Mouse (Mus musculus): ENCODE data around the gene Rassf6. TPM values are rescaled to one million over a fixed set of nuclear protein-coding genes. Genes with fewer than 3 reads are reported as not detected.

The Rassf6 gene
- polyA plus RNA-seq, 1 experiment from 2014 or later, result 37.9 TPM

DNA sequence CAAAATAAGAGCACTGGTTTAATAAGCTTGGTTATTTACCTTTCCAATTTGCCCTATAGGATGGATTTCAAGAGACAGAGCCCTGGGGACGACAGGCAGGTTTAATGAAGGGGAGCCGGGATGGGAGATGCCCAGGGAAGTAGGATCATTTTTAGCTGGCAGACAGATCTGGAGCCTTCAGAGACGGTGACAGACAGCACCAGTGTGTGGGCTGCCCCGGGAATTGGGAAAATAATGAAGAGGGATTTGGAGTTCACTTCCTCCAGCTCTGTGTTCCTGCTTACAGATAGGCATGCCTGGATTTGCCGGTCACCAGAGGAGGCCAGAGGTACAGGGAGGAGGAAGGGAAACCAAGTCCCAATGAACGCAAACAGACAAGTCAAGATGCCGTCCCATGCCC is 5.6 kb downstream of the Rassf6 start:
- no peak for ATAC-seq
- Histone ChIP-seq H3K27ac (ENCODE audit: low read length) (no peak overlapping the region), H3K36me3 (ENCODE audit: control insufficient read depth, insufficient read depth, low read length) (0 out of 2 replicates have a peak, but pooled peaks cover 4% of the 10 kb centered on the region), H3K4me3 (ENCODE audit: low read length) (no peak overlapping the region), H3K9me3 (ENCODE audit: control insufficient read depth, low read length) (no peaks in the 10 kb centered on the region), H3K4me1 (ENCODE audit: control insufficient read depth, insufficient read depth, low read length) (no peaks in the 10 kb centered on the region), H3K27me3 (replicated peaks; ENCODE audit: control insufficient read depth, insufficient read depth, low read length) (no peaks in the 10 kb centered on the region), H3K9ac (ENCODE audit: low read depth, low read length) (no peak overlapping the region), H3K4me2 (ENCODE audit: low read depth, low read length) (no peak overlapping the region)
- WGBS, result 85% methylated on average over 7 of the region's 7 CpGs

- H3K4me3 ChIP-seq (ENCODE audit: low read length), result no peak overlapping the region
- no peak overlapping the region for H3K27ac ChIP-seq (ENCODE audit: low read length)
- H3K9ac ChIP-seq (ENCODE audit: low read depth, low read length), result no peak overlapping the region
- H3K4me2 ChIP-seq (ENCODE audit: low read depth, low read length), result no peak overlapping the region
- no peaks in the 10 kb centered on the region for H3K9me3 ChIP-seq (ENCODE audit: control insufficient read depth, low read length)
- no peak for ATAC-seq
- H3K4me1 ChIP-seq (ENCODE audit: control insufficient read depth, insufficient read depth, low read length), result no peaks in the 10 kb centered on the region
- 63% methylated on average over 1 of the region's 1 CpGs for WGBS
- H3K36me3 ChIP-seq (ENCODE audit: control insufficient read depth, insufficient read depth, low read length), result no peaks in the 10 kb centered on the region
- H3K27me3 ChIP-seq (replicated peaks; ENCODE audit: control insufficient read depth, insufficient read depth, low read length), result no peaks in the 10 kb centered on the region
Observed at GRCm38 (mm10) chr5:90628530-90628929, 11.9 kb downstream of the Rassf6 start.

DNA sequence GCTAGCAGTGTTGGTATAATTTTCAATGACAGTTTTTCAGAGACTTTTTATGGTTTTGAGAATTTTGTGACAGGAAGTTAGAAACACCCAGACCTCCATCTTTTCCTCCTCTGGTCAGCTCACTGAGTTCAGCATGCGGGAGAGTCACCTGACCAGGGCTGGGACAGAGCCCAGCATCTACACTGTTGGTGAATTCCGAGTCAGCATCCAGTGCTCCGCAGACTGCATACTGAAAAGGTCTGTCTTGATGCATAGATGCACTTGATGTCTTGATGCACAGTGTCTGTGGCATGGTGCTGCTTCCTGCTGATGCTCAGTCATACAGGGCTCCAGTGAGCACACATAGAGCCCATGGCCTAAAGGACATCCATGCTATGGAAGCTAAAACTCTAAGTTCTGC is 12.4 kb downstream of the Rassf6 start:
- H3K9me3 ChIP-seq (ENCODE audit: control insufficient read depth, low read length), result no peaks in the 10 kb centered on the region
- no peak overlapping the region for H3K9ac ChIP-seq (ENCODE audit: low read depth, low read length)
- WGBS, result 87% methylated on average over 3 of the region's 3 CpGs
- no peak for ATAC-seq
- H3K4me3 ChIP-seq (ENCODE audit: low read length), result no peak overlapping the region
- no peak overlapping the region for H3K4me2 ChIP-seq (ENCODE audit: low read depth, low read length)
- H3K27me3 ChIP-seq (replicated peaks; ENCODE audit: control insufficient read depth, insufficient read depth, low read length), result no peaks in the 10 kb centered on the region
- no peaks in the 10 kb centered on the region for H3K36me3 ChIP-seq (ENCODE audit: control insufficient read depth, insufficient read depth, low read length)
- H3K27ac ChIP-seq (ENCODE audit: low read length), result no peak overlapping the region
- H3K4me1 ChIP-seq (ENCODE audit: control insufficient read depth, insufficient read depth, low read length), result no peaks in the 10 kb centered on the region

DNA sequence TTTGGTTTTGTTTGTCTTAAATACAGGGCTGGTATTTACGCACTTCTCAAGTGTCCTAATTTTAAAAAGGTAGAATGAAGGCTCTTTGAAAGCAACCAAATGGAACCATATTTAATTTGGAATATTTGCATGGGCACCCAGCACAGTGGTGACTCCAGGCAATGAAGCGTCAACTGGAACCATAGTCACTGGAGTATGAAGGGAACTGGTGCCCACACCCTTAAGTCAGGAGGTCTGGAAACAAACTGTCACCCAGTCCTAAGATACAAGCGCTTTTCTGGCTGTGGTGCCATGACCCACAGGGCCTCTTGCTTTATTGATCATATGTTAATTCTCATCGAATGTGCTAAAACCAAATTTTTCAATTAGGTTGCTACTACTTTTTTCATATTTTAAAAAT is 13.0 kb downstream of the Rassf6 start:
- H3K4me1 ChIP-seq (ENCODE audit: control insufficient read depth, insufficient read depth, low read length), result no peaks in the 10 kb centered on the region
- 93% methylated on average over 4 of the region's 4 CpGs for whole genome bisulfite sequencing

GRCm38 (mm10) chr5:90624708-90625425 is 15.6 kb downstream of the Rassf6 start:
- no peak overlapping the region for H3K27ac ChIP-seq (ENCODE audit: low read length)
- H3K4me2 ChIP-seq (ENCODE audit: low read depth, low read length), result no peak overlapping the region
- H3K9me3 ChIP-seq (ENCODE audit: control insufficient read depth, low read length), result no peaks in the 10 kb centered on the region
- no peak for ATAC-seq
- no peaks in the 10 kb centered on the region for H3K36me3 ChIP-seq (ENCODE audit: control insufficient read depth, insufficient read depth, low read length)
- no peak overlapping the region for H3K4me3 ChIP-seq (ENCODE audit: low read length)
- no peak overlapping the region for H3K9ac ChIP-seq (ENCODE audit: low read depth, low read length)
- H3K4me1 ChIP-seq (ENCODE audit: control insufficient read depth, insufficient read depth, low read length), result peaks cover 4% of the 10 kb centered on the region; the same call in 1 of the 2 replicates
- no peaks in the 10 kb centered on the region for H3K27me3 ChIP-seq (replicated peaks; ENCODE audit: control insufficient read depth, insufficient read depth, low read length)
- 76% methylated on average over 18 of the region's 18 CpGs for WGBS

More for the DNA sequence above, 13.0 kb downstream of the Rassf6 start:
- no peaks in the 10 kb centered on the region for H3K27me3 ChIP-seq (replicated peaks; ENCODE audit: control insufficient read depth, insufficient read depth, low read length)
- H3K9ac ChIP-seq (ENCODE audit: low read depth, low read length), result no peak overlapping the region
- H3K4me2 ChIP-seq (ENCODE audit: low read depth, low read length), result no peak overlapping the region
- H3K9me3 ChIP-seq (ENCODE audit: control insufficient read depth, low read length), result no peaks in the 10 kb centered on the region
- H3K4me3 ChIP-seq (ENCODE audit: low read length), result no peak overlapping the region
- no peak overlapping the region for H3K27ac ChIP-seq (ENCODE audit: low read length)
- ATAC-seq, result no peak
- H3K36me3 ChIP-seq (ENCODE audit: control insufficient read depth, insufficient read depth, low read length), result no peaks in the 10 kb centered on the region

GRCm38 (mm10) chr5:90623209-90623608 is 17.2 kb downstream of the Rassf6 start:
- WGBS, result 87% methylated on average over 2 of the region's 2 CpGs

GRCm38 (mm10) chr5:90621726-90622125 is 18.7 kb downstream of the Rassf6 start:
- Histone ChIP-seq H3K4me3 (ENCODE audit: low read length) (no peak overlapping the region), H3K36me3 (ENCODE audit: control insufficient read depth, insufficient read depth, low read length) (no peaks in the 10 kb centered on the region), H3K9ac (ENCODE audit: low read depth, low read length) (no peak overlapping the region), H3K27ac (ENCODE audit: low read length) (no peak overlapping the region), H3K4me2 (ENCODE audit: low read depth, low read length) (no peak overlapping the region), H3K27me3 (replicated peaks; ENCODE audit: control insufficient read depth, insufficient read depth, low read length) (no peaks in the 10 kb centered on the region), H3K4me1 (ENCODE audit: control insufficient read depth, insufficient read depth, low read length) (peaks cover 4% of the 10 kb centered on the region; the same call in 1 of the 2 replicates), H3K9me3 (ENCODE audit: control insufficient read depth, low read length) (0 out of 2 replicates have a peak, but pooled peaks cover 4% of the 10 kb centered on the region)
- peak; percentile 96 for ATAC-seq
- WGBS, result 80% methylated on average over 6 of the region's 6 CpGs

More at GRCm38 (mm10) chr5:90623209-90623608, 17.2 kb downstream of the Rassf6 start:
- H3K9me3 ChIP-seq (ENCODE audit: control insufficient read depth, low read length), result 0 out of 2 replicates have a peak, but pooled peaks cover 4% of the 10 kb centered on the region
- no peak overlapping the region for H3K27ac ChIP-seq (ENCODE audit: low read length)
- H3K36me3 ChIP-seq (ENCODE audit: control insufficient read depth, insufficient read depth, low read length), result no peaks in the 10 kb centered on the region
- H3K4me1 ChIP-seq (ENCODE audit: control insufficient read depth, insufficient read depth, low read length), result peaks cover 4% of the 10 kb centered on the region; the same call in 1 of the 2 replicates
- H3K9ac ChIP-seq (ENCODE audit: low read depth, low read length), result no peak overlapping the region
- ATAC-seq, result no peak
- H3K4me2 ChIP-seq (ENCODE audit: low read depth, low read length), result no peak overlapping the region
- H3K27me3 ChIP-seq (replicated peaks; ENCODE audit: control insufficient read depth, insufficient read depth, low read length), result no peaks in the 10 kb centered on the region
- H3K4me3 ChIP-seq (ENCODE audit: low read length), result no peak overlapping the region

DNA sequence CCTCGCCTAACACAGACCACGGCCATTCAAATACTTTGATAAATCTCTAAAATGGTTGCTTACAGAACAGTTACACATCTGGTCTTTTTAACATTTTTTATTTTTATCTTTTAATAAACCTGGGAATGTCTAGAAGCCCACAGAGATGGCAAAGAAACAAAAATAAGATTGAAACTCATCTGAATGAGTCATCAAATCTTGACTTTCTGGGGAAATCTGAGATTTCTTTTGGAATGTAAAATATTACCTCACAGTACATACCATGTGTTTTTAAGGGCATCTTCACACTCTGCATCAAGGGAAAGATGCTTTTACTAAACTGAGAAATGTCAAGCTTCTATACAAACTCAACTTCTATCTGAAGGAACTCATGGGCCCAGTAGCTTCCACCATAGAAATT is 19.1 kb downstream of the Rassf6 start:
- no peak for ATAC-seq
- H3K4me2 ChIP-seq (ENCODE audit: low read depth, low read length), result no peak overlapping the region
- H3K4me3 ChIP-seq (ENCODE audit: low read length), result no peak overlapping the region
- WGBS, result 95% methylated on average over 2 of the region's 2 CpGs
- no peaks in the 10 kb centered on the region for H3K36me3 ChIP-seq (ENCODE audit: control insufficient read depth, insufficient read depth, low read length)
- no peak overlapping the region for H3K9ac ChIP-seq (ENCODE audit: low read depth, low read length)
- 0 out of 2 replicates have a peak, but pooled peaks cover 4% of the 10 kb centered on the region for H3K9me3 ChIP-seq (ENCODE audit: control insufficient read depth, low read length)
- H3K27ac ChIP-seq (ENCODE audit: low read length), result no peak overlapping the region
- H3K4me1 ChIP-seq (ENCODE audit: control insufficient read depth, insufficient read depth, low read length), result peaks cover 4% of the 10 kb centered on the region; the same call in 1 of the 2 replicates
- H3K27me3 ChIP-seq (replicated peaks; ENCODE audit: control insufficient read depth, insufficient read depth, low read length), result no peaks in the 10 kb centered on the region

DNA sequence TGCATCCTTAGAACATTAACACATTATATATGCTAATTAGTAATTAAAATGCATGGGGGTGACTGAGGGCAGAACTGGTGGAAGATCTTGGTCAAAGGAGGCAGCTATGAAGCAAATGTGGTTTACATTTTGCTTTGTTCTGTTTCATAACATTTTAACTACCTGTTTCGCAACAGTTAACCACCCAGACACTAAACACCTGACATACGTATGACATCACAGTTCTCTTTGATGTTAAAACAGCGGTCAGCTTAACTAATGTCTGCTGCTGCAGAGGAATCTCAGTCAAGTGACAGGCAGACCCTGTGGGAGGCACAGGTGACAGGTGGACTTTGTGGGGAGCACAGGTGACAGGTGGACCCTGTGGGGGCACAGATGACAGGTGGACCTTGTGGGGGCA is 22.6 kb downstream of the Rassf6 start:
- WGBS, result 75% methylated on average over 3 of the region's 3 CpGs
- ATAC-seq, result peak; percentile 47; the same call in 1 of the 2 replicates
- 0 out of 2 replicates have a peak, but pooled peaks cover 4% of the 10 kb centered on the region for H3K9me3 ChIP-seq (ENCODE audit: control insufficient read depth, low read length)
- H3K4me3 ChIP-seq (ENCODE audit: low read length), result no peak overlapping the region
- H3K9ac ChIP-seq (ENCODE audit: low read depth, low read length), result no peak overlapping the region
- H3K4me2 ChIP-seq (ENCODE audit: low read depth, low read length), result no peak overlapping the region
- H3K27me3 ChIP-seq (replicated peaks; ENCODE audit: control insufficient read depth, insufficient read depth, low read length), result no peaks in the 10 kb centered on the region
- no peaks in the 10 kb centered on the region for H3K36me3 ChIP-seq (ENCODE audit: control insufficient read depth, insufficient read depth, low read length)
- H3K27ac ChIP-seq (ENCODE audit: low read length), result no peak overlapping the region
- H3K4me1 ChIP-seq (ENCODE audit: control insufficient read depth, insufficient read depth, low read length), result peaks cover 8% of the 10 kb centered on the region; the same call in 1 of the 2 replicates

Data from intestine, embryonic 16.5 days (tissue).